Mouse (Mus musculus) spleen, adult 12 weeks (tissue): ENCODE measurements around the gene Tnfsf9.
A peak's percentile ranks its signal among the peaks of the same experiment; 100 is the strongest.
"Not testable (repeated sequence)": the region's sequence is repeated elsewhere in the genome, so short reads cannot be mapped to it uniquely, and the experiment has no call there.

Source experiments
- DNase-seq: peaks from one replicate; pipeline ENCODE4 v3.0.0; 2022; ENCODE audit warnings: low spot score

Gene Tnfsf9

GRCm38 (mm10) chr17:57095855-57096622 is 9.1 kb upstream of the Tnfsf9 start:
- DNase-seq, result no peak

GRCm38 (mm10) chr17:57096623-57096920 is 8.6 kb upstream of the Tnfsf9 start:
- peak; percentile 60 for DNase-seq

DNA sequence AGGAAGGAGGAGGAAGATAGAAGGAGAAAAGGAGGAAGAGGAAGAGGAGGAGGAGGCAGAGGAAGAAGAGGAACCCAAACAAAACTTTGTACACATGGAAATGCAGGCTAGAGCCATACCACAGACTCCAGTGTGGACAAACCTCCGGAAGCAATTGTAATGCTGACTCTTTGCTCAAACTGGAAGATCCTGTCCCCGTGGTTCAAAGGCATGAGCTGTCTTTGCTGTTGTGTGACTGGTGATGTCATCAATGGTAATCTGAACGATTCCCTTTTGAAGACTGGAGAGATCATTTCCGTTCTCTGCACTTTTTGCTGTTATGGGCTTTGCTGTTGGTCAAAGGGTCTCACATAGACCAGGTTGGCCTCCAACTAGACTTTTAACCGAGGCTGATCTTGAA is 6.8 kb upstream of the Tnfsf9 start:
- no peak for DNase-seq

DNA sequence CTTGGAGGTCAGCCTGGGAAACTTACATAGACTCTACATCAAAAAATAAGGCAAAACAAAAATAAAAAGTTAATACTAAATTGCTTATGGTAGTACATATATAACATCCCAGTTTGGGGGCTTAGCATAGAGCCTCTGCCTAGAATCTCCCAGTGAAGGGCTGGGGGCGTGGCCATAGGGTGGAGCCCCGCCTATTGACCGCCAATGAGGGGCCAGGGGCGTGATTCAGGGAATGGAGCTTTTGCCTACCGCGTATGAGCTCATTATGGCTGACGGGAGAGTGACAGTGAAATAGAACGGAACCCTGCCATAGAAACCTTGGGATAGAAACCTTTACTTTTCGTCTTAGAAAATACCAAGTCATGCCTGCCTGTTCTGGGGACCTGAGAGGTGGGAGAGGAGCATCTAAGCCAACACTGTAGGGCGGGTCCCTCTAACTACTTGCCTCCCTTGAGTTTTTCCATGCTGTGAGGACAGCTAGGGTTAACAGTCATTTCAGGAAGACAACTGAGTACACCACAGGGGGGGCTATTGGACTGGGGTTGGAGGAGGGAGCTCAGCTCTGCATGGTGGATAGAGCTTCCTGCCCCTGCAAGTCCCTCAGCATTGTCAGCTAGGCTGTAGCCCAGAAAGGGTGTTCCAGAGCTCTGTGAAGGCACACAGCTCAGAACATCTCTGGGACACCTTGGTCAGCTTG is 5.3 kb upstream of the Tnfsf9 start:
- DNase-seq, result no peak

DNA sequence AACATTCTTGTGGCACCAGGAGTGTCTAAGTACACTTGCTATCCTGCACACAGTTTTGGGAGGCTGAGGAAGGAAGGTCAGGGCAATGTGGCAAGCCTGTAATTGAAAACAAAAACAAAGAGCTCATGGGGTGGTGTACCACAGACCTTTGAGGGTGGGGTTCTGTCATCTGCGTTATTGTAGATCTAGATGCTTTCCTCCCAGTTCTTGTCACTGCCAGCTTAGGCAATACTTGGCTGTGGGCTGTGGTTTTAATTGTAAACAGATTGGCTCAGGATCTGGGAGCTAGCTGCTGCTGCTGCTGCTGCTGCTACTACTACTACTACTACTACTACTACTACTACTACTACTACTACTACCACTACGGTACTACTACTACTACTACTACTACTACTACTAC is 2.8 kb upstream of the Tnfsf9 start:
- DNase-seq, result no peak

DNA sequence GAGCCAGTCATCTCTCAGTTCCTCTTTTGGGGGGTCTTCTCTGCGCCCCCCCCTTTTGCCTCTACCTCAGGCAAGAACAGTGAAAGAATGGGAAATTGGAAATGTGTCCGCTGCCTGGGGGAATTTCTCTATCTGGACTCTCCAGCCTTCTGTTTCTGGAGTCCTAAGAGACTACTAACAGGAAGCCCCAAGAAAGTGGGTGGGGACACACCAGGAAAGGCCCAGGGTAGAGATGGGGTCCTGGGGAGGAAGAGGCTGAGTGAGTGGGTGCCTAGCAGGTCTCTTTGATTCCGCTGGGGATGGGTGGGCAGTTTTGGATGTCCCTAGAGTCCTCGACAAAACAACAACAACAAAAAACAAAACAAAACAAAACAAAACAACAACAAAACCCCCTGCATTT is 629 bp upstream of the Tnfsf9 start:
- no peak for DNase-seq

DNA sequence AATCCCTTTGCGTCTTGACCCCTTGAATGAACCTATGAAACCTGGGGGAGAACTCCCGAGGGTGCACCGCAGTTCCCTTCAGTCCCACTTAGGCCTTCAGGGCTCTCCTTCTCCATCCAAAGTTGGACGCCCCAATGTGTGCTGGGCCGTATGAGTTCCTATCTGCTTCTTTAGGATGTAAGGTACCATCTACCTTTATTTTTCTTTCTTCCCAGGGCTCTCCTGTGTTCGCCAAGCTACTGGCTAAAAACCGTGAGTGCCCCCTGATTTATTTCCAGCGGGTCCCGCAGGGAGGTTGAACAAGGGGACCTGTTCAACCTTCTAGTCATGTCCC is 877 bp downstream of the Tnfsf9 start:
- DNase-seq, result no peak

DNA sequence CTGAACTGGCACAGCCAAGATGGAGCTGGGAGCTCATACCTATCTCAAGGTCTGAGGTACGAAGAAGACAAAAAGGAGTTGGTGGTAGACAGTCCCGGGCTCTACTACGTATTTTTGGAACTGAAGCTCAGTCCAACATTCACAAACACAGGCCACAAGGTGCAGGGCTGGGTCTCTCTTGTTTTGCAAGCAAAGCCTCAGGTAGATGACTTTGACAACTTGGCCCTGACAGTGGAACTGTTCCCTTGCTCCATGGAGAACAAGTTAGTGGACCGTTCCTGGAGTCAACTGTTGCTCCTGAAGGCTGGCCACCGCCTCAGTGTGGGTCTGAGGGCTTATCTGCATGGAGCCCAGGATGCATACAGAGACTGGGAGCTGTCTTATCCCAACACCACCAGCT is 1.9 kb downstream of the Tnfsf9 start:
- no peak for DNase-seq

DNA sequence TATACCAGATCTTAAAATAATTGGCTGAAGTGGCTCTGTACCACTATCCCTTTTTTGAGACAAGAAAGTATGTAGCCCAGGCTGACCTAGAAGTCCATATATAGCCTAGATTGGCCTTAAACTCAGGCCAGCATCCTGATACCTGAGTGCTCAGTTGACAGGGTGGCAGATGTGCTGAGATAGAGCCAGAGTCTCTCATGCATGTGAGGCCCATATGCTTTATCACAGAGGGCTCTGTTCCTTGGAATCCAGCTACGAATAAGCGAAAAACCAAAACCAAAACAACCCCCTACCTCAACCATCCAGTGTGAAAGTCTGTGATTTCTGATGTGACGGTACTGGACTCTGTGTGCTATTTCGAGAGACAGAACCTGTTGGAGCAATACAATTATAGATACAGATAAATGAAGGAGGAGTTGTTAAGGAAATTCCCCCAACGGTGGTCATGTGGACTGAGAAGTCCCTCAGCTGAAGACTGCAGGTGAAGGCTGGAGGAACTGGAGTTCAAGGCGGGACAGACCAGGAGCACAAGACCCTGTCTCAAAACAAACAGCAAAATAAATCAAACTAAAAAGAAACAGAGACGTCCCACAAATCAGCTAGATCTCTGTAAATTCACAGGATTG is 3.0 kb downstream of the Tnfsf9 start:
- DNase-seq, result no peak

DNA sequence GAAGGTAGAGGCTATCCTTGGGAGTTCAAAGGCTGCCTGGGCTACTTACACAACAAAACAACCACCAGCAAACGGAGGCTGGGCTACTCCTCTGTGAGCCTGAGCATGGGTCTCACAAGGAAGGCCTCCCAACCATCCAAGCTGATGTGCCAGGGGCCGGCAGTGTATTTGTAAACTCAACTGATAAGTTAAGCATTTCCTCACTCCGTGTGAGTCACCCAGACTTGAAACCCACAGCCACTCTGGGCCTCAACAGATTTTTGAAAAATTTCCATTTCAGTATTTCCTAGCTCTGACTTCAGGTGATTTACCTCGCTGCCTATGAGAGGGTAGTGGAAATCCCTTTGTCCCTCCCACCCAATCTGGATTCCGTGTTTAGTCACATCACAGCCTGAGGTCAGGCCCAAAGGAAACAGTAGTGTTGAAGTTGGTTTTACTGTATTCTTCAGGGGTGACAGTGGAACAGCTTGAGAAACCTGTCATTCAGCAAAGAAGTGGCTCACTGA is 3.6 kb downstream of the Tnfsf9 start:
- no peak for DNase-seq

DNA sequence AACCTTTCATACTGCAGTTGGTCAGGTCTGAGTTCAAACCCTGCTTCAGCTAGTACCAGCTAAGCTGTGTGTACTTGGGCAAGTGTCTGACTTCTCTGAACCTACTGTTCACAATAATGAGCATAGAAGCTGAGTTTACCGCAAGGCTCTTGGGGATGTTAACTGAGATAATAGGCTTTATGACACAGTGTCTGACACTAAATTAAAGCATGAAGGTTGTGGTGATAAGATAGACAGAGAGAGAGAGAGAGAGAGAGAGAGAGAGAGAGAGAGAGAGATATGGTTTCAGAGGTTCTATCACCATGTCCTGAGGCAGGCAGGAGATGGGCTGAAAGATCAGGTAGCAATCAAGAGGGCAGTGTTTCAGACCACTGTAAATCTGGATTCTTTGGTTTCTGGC is 4.9 kb downstream of the Tnfsf9 start:
- DNase-seq, result no peak

- DNase-seq, result no peak
These were observed 7.8 kb downstream of the Tnfsf9 start for GRCm38 (mm10) chr17:57112768-57113474.

DNA sequence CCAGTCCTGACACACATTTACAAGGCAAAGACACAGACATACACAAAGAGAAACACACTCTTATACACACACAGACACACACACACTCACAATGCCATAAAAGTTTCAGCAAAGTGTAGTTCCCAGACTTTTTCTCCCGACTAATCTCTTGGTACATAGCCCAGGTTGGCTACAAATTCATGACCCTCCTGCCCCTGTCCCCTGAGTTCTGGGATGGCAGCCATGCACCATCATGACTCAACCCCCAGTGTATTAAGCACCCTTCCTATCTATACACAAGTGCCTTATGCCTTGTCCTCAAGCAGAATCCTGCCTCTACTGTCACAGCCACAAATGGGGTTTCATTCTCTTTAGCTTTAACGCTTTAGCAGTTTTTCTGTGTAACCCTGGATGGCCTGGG is 11.7 kb downstream of the Tnfsf9 start:
- DNase-seq, result no peak

GRCm38 (mm10) chr17:57118524-57119349 is 13.6 kb downstream of the Tnfsf9 start:
- no peak for DNase-seq

DNA sequence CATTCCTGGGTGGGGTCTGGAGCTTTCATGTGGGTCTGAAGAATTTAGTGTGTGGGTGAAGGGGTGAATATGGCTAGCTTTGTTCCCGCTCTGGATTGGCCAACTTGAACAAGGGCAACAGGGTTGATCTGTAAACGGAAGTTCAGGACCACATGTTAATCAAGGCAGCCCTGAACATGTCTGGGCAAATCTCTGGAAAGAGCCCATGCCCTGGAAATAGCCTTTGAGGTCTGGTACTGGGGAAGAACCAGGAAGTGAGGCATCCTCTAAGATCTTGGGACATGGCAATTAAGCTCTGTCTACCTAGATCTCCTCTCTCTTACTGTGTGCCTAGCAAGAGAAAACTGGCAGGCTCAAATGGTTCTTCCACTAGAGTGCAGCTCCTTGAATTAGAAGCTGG is 16.7 kb downstream of the Tnfsf9 start:
- no peak for DNase-seq

- DNase-seq, result no peak
These were observed 18.3 kb downstream of the Tnfsf9 start for GRCm38 (mm10) chr17:57123192-57124118.

DNA sequence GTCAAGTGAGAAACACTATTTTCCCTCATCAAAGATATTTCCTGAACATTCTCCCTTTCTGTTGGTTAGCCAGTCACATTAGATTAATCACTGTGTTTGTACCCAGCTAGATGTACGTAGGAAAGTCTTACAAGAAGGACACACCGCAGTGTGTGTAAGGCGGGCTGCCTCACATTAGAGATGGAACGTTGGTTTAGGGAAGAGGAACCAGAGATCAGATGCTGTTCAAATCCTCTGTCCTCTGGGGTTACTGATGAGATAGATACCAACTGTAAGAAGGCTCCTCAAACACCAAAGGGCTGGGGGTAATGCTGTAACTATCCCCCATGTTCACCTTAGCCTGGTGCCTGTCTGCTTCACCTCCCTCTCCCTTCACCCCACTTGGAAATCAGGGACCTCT is 19.7 kb downstream of the Tnfsf9 start:
- no peak for DNase-seq

- DNase-seq, result no peak
These were observed 20.9 kb downstream of the Tnfsf9 start for GRCm38 (mm10) chr17:57125853-57126622.

GRCm38 (mm10) chr17:57131793-57132192 is 26.7 kb downstream of the Tnfsf9 start:
- DNase-seq, result no peak

- DNase-seq, result not testable (repeated sequence)
These were observed 28.9 kb downstream of the Tnfsf9 start for GRCm38 (mm10) chr17:57134021-57134420.
